Mouse (Mus musculus) thymus, postnatal 4 days (tissue): Measurements from ENCODE around the gene Rfx5.
"Not testable (repeated sequence)": the region's sequence is repeated elsewhere in the genome, so short reads cannot be mapped to it uniquely, and the experiment has no call there.

Experiments
- DNase-seq: peaks from one replicate; pipeline ENCODE4 v3.0.0; 2021

The Rfx5 gene

GRCm38 (mm10) chr3:94953764-94954616, at the start of gene Rfx5:
TSS of gene Rfx5 (plus strand) at chr3:94954075.
- DNase-seq: peak; percentile 86

GRCm38 (mm10) chr3:94904759-94905158, 49.1 kb upstream of the Rfx5 start:
- DNase-seq: not testable (repeated sequence)

GRCm38 (mm10) chr3:94906482-94906881, 47.4 kb upstream of the Rfx5 start:
- no peak for DNase-seq

DNA sequence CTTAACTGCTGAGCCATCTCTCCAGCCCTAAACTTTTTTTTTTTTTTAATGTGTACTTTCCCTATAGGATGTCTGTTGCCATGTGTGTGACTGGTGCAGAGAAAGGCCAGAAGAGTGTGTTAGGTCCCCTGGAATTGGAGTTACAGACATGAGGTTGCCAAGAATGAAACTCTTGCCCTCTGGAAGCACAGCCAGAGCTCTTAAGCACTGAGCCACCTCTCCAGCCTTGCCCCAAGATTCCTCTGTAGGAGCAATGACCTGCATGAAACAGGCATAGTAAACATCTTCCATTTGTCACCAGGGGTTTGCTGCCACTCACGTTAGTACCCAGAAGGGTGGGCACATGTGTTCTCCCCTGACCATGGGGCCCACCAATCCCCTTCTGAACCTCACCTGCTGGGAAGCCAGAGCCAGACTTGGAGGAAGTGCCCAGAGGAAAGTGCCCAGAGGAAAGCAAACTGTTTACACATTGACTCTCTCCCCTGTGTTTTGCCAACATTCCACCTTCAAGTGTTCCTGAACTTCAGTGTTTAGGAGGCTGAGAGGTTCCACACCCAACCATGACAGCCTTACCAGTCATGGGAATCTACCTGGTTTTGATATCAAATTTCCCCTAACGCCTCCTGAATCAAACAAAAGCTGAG, 42.7 kb upstream of the Rfx5 start:
- DNase-seq: no peak

- no peak for DNase-seq
Measured at GRCm38 (mm10) chr3:94913801-94914200, 40.1 kb upstream of the Rfx5 start.

- peak; percentile 22 for DNase-seq
Measured at GRCm38 (mm10) chr3:94915903-94916741, 37.8 kb upstream of the Rfx5 start.

DNA sequence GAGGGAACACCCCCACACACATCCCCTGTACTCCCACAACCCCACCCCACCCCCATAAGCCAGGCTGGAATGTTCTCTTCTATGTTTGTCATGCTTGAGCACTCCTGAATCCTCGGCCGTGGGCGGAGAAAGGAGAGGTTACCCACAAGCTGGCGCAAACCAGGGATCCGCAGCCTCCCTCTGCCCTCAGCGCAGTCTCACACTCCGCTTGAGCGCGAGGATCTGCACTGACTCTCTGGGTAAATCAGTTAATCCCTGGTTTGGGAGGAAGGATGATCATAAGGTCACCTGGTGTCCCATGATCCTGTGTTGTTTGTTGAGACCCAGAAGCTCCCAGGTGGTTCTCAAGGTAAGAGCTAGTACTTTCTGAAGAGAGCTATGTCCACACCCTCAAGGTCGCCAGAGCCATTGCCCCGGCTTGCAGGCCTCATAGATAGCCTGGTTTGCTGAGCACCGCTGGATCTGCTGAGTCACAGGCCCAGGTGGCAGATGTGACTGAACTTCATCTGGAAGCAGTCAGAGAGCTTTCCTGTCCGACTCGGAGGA, 36.0 kb upstream of the Rfx5 start:
- DNase-seq: peak; percentile 11

- DNase-seq: no peak
Measured at GRCm38 (mm10) chr3:94918845-94919244, 35.0 kb upstream of the Rfx5 start.

GRCm38 (mm10) chr3:94921104-94921503, 32.8 kb upstream of the Rfx5 start:
- no peak for DNase-seq

DNA sequence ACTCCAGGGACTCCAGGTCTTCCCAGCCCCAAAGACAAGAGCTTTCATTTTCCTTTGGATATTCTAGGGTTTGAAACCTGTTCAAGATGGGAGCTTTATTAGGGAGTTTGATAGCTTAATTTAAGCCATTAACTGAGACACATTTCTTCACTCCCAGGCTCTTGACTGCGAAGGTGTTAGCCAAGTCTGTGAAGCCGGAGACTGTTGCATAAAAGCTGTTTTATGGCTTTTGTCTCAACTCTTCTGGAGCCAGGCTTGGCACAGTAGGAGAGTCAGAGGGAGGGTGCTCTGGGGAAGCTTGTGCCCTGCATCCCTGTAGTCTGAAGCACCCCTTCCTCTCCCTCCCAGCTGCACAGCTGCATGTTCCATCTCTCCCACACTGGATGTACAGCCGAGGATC, 31.5 kb upstream of the Rfx5 start:
- DNase-seq: no peak

GRCm38 (mm10) chr3:94924688-94925087, 29.2 kb upstream of the Rfx5 start:
- no peak for DNase-seq

- not testable (repeated sequence) for DNase-seq
Measured at GRCm38 (mm10) chr3:94926301-94926736, 27.6 kb upstream of the Rfx5 start.

DNA sequence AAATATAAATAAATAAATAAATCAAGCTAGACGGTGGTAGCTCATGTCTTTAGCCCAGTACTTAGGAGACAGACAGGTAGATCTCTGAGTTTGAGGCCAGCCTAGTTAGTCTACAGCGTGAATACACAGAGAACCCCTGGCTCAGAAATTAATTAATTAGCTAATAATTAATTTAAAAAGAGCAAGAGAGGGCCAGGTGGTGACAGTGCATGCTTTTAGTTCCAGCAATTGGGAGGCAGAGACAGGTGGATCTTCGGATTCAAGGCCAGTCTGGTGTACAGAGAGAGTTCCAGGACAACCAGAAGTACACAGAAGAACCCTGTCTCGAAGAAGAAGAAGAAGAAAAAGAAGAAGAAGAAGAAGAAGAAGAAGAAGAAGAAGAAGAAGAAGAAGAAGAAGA, 24.9 kb upstream of the Rfx5 start:
- not testable (repeated sequence) for DNase-seq

- DNase-seq: not testable (repeated sequence)
Measured at GRCm38 (mm10) chr3:94930386-94931266, 23.2 kb upstream of the Rfx5 start.

DNA sequence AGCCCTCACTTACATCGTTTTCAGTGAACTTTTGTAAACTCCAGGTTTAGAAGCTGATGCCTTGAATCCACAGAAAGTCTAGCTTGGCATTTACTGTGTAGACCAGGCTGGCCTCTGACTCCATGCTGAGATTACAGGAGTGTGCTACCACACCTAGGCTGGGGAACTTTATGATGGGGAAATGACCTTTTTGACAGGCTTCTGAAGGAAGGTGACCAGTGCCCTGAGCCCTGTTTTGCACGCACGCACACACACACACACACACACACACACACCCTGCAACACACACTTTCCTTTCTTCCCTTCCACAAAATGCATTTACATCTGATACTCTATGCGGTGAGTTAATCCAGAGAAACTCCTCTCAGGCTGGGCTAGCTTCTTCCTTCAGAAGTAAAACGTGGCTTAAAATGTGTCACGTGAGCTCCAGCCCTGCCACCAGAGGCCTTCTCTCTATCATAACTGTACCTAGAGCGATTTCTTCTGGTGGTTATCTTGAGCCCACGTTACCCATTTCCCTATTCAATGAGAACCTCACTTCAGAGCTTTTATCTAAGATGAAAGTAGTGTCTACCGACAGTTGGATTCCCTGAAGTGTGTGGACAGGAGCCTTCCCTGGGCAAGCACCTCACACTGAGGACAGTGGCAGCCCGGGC, 22.3 kb upstream of the Rfx5 start:
- DNase-seq: not testable (repeated sequence)

GRCm38 (mm10) chr3:94932279-94932678, 21.6 kb upstream of the Rfx5 start:
- not testable (repeated sequence) for DNase-seq

DNA sequence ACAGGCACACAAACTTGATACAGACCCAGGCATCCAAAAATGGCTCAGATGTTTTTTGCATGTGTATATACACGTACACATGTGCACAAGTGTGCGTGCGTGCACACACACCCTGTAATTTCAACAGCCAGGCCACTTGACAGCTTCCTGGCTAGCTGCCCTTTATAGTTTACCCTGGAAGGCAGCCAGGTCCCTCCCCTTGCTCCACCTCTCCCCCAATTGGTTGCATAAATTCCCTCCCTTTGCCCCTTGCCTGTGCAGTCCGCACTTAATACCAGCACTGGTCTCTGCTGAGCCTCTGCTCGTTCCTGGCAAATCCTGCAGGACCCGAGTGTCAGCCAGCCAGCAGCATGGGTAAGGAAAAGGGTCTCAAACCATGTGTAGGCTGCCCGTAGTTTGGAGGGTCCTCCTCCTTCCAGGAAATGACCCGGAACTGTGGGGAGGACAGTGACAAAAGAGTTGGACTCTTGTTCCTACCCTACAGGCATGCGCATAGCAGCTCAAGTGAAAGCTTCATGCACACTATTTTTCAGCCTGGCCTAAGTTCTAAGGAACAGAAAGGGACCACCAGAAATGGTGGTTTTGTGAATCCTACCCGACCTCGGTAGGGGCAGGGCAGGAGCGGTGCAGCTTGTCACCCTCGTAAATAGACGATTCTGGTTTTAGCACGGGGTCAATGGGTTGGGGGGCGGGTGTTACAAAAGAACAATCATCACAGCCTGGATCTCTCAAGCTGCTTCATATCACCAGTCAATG, 20.9 kb upstream of the Rfx5 start, which contains the start of gene Selenbp1:
TSS of gene Selenbp1 (plus strand) at position 248 of the 756 bp plus-strand sequence.
- DNase-seq: no peak

GRCm38 (mm10) chr3:94933604-94934003, 20.3 kb upstream of the Rfx5 start:
- DNase-seq: not testable (repeated sequence)

GRCm38 (mm10) chr3:94934564-94934963, 19.3 kb upstream of the Rfx5 start:
- DNase-seq: not testable (repeated sequence)

DNA sequence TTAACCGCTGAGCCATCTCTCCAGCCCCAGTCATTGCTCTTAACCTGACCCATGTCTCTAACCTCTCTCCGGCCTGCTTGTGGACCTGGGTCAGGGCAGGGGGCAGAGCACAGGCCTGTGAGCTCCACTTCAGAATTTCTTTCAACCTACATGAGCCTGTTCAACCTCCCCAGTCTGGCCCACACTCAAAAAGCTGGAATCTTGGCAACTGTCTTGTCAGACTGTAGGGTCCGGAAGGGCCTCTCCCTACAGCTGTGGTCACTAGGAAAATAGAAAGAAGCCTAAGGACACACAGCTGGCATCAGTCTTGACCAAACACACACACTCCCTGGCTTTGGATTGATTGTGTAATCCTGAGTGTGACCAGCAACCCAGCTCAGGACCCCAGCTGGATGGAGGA, 18.5 kb upstream of the Rfx5 start:
- DNase-seq: not testable (repeated sequence)
